Mouse (Mus musculus): ENCODE data around the gene Cyp11a1. TPM values are rescaled to one million over a fixed set of nuclear protein-coding genes. Genes with fewer than 3 reads are reported as not detected.

The Cyp11a1 gene
- polyA plus RNA-seq, 1 experiment from 2014 or later: 1.6 TPM

DNA sequence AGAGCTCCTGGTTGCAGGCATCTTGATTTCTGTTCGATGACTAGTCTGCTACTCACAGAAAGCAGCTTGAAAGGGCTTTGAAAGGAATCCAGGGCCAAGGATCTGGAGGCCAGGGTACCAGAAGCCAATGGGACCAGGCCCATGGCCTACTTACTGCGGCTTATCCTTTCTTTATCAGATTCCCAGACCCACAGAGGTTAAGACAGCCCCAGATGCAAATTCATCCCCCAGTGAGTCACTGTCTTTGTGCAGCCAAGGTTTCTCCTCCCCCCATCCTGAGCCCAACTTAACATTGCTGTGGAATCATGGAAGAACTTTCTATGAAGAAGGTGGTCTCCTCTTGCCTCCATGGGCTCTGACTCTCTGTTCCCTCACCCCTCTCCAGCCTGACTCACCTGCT, 6.3 kb downstream of the Cyp11a1 start:
- Histone ChIP-seq H3K36me3 (ENCODE audit: control insufficient read depth, insufficient read depth, low read length) (no peaks in the 10 kb centered on the region), H3K4me2 (ENCODE audit: low read length) (no peak overlapping the region), H3K9me3 (replicated peaks; ENCODE audit: control insufficient read depth, low read length, poor library complexity, severe bottlenecking) (no peaks in the 10 kb centered on the region), H3K27ac (ENCODE audit: low read length) (no peak overlapping the region), H3K4me1 (ENCODE audit: control insufficient read depth, insufficient read depth, low read length) (peaks cover 12% of the 10 kb centered on the region), H3K9ac (ENCODE audit: low read depth, low read length) (no peak overlapping the region), H3K4me3 (ENCODE audit: low read depth, low read length) (no peak overlapping the region), H3K27me3 (ENCODE audit: control insufficient read depth, insufficient read depth, low read depth, low read length) (no peaks in the 10 kb centered on the region)
- no peak for ATAC-seq
- WGBS: 73% methylated on average over 2 of the region's 2 CpGs

- WGBS: 46% methylated on average over 2 of the region's 2 CpGs
- Histone ChIP-seq H3K4me1 (ENCODE audit: control insufficient read depth, insufficient read depth, low read length) (peaks cover 12% of the 10 kb centered on the region), H3K4me2 (ENCODE audit: low read length) (no peak overlapping the region), H3K9me3 (replicated peaks; ENCODE audit: control insufficient read depth, low read length, poor library complexity, severe bottlenecking) (no peaks in the 10 kb centered on the region), H3K9ac (ENCODE audit: low read depth, low read length) (no peak overlapping the region), H3K27me3 (ENCODE audit: control insufficient read depth, insufficient read depth, low read depth, low read length) (no peaks in the 10 kb centered on the region), H3K27ac (ENCODE audit: low read length) (no peak overlapping the region), H3K36me3 (ENCODE audit: control insufficient read depth, insufficient read depth, low read length) (no peaks in the 10 kb centered on the region), H3K4me3 (ENCODE audit: low read depth, low read length) (no peak overlapping the region)
- ATAC-seq: no peak
Observed at GRCm38 (mm10) chr9:58012935-58013334, 6.7 kb downstream of the Cyp11a1 start.

- 72% methylated on average over 8 of the region's 8 CpGs for WGBS
- Histone ChIP-seq H3K9me3 (replicated peaks; ENCODE audit: control insufficient read depth, low read length, poor library complexity, severe bottlenecking) (no peaks in the 10 kb centered on the region), H3K9ac (ENCODE audit: low read depth, low read length) (no peak overlapping the region), H3K4me3 (ENCODE audit: low read depth, low read length) (no peak overlapping the region), H3K4me2 (ENCODE audit: low read length) (no peak overlapping the region), H3K36me3 (ENCODE audit: control insufficient read depth, insufficient read depth, low read length) (no peaks in the 10 kb centered on the region), H3K4me1 (ENCODE audit: control insufficient read depth, insufficient read depth, low read length) (no peaks in the 10 kb centered on the region; the same call in 1 of the 2 replicates), H3K27me3 (ENCODE audit: control insufficient read depth, insufficient read depth, low read depth, low read length) (no peaks in the 10 kb centered on the region), H3K27ac (ENCODE audit: low read length) (no peak overlapping the region)
- no peak for ATAC-seq
Observed at GRCm38 (mm10) chr9:58014393-58015160, 8.4 kb downstream of the Cyp11a1 start.

- Histone ChIP-seq H3K27me3 (ENCODE audit: control insufficient read depth, insufficient read depth, low read depth, low read length) (no peaks in the 10 kb centered on the region), H3K9ac (ENCODE audit: low read depth, low read length) (no peak overlapping the region), H3K9me3 (replicated peaks; ENCODE audit: control insufficient read depth, low read length, poor library complexity, severe bottlenecking) (no peaks in the 10 kb centered on the region), H3K4me3 (ENCODE audit: low read depth, low read length) (no peak overlapping the region), H3K4me1 (ENCODE audit: control insufficient read depth, insufficient read depth, low read length) (no peaks in the 10 kb centered on the region), H3K36me3 (ENCODE audit: control insufficient read depth, insufficient read depth, low read length) (no peaks in the 10 kb centered on the region), H3K27ac (ENCODE audit: low read length) (no peak overlapping the region), H3K4me2 (ENCODE audit: low read length) (no peak overlapping the region)
- ATAC-seq: no peak
- WGBS: 84% methylated on average over 6 of the region's 6 CpGs
Observed at GRCm38 (mm10) chr9:58015856-58016255, 9.6 kb downstream of the Cyp11a1 start.

- whole genome bisulfite sequencing: 82% methylated on average over 3 of the region's 3 CpGs
- no peak overlapping the region for H3K9ac ChIP-seq (ENCODE audit: low read depth, low read length)
- no peaks in the 10 kb centered on the region for H3K9me3 ChIP-seq (replicated peaks; ENCODE audit: control insufficient read depth, low read length, poor library complexity, severe bottlenecking)
- no peaks in the 10 kb centered on the region for H3K36me3 ChIP-seq (ENCODE audit: control insufficient read depth, insufficient read depth, low read length)
- no peak overlapping the region for H3K27ac ChIP-seq (ENCODE audit: low read length)
- H3K4me3 ChIP-seq (ENCODE audit: low read depth, low read length): no peak overlapping the region
- H3K4me2 ChIP-seq (ENCODE audit: low read length): no peak overlapping the region
- no peaks in the 10 kb centered on the region for H3K4me1 ChIP-seq (ENCODE audit: control insufficient read depth, insufficient read depth, low read length)
- no peaks in the 10 kb centered on the region for H3K27me3 ChIP-seq (ENCODE audit: control insufficient read depth, insufficient read depth, low read depth, low read length)
- ATAC-seq: no peak
Observed at GRCm38 (mm10) chr9:58016962-58017361, 10.8 kb downstream of the Cyp11a1 start.

DNA sequence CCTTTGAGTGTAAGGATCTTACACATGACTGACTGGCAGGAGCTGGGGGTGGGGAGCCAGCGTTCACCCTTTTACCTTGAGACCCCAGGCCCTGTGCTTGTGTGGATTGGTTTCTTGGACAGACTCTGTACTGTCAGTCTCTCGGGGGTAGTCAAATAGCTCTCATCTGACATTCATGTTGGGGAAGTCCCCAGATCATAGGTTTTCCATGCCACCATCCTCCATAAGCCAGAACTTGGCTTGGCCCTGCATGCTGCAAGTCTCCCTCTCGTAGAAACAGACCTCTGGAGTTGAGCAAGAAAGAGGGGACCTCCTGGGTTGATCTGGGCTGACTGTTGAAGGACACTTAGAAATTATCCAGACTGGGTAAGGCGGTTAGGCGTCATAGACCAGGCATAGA, 12.2 kb downstream of the Cyp11a1 start:
- Histone ChIP-seq H3K4me2 (ENCODE audit: low read length) (no peak overlapping the region), H3K4me1 (ENCODE audit: control insufficient read depth, insufficient read depth, low read length) (no peaks in the 10 kb centered on the region), H3K9me3 (replicated peaks; ENCODE audit: control insufficient read depth, low read length, poor library complexity, severe bottlenecking) (no peaks in the 10 kb centered on the region), H3K4me3 (ENCODE audit: low read depth, low read length) (no peak overlapping the region), H3K27ac (ENCODE audit: low read length) (no peak overlapping the region), H3K9ac (ENCODE audit: low read depth, low read length) (no peak overlapping the region), H3K36me3 (ENCODE audit: control insufficient read depth, insufficient read depth, low read length) (no peaks in the 10 kb centered on the region), H3K27me3 (ENCODE audit: control insufficient read depth, insufficient read depth, low read depth, low read length) (no peaks in the 10 kb centered on the region)
- ATAC-seq: no peak
- WGBS: 83% methylated on average over 5 of the region's 5 CpGs

GRCm38 (mm10) chr9:58025995-58026394, 19.8 kb downstream of the Cyp11a1 start:
- Histone ChIP-seq H3K4me1 (ENCODE audit: control insufficient read depth, insufficient read depth, low read length) (no peaks in the 10 kb centered on the region), H3K4me3 (ENCODE audit: low read depth, low read length) (no peak overlapping the region), H3K27me3 (ENCODE audit: control insufficient read depth, insufficient read depth, low read depth, low read length) (no peaks in the 10 kb centered on the region), H3K27ac (ENCODE audit: low read length) (no peak overlapping the region), H3K36me3 (ENCODE audit: control insufficient read depth, insufficient read depth, low read length) (no peaks in the 10 kb centered on the region), H3K4me2 (ENCODE audit: low read length) (no peak overlapping the region), H3K9ac (ENCODE audit: low read depth, low read length) (no peak overlapping the region), H3K9me3 (replicated peaks; ENCODE audit: control insufficient read depth, low read length, poor library complexity, severe bottlenecking) (no peaks in the 10 kb centered on the region)
- WGBS: 92% methylated on average over 9 of the region's 9 CpGs
- ATAC-seq: no peak

DNA sequence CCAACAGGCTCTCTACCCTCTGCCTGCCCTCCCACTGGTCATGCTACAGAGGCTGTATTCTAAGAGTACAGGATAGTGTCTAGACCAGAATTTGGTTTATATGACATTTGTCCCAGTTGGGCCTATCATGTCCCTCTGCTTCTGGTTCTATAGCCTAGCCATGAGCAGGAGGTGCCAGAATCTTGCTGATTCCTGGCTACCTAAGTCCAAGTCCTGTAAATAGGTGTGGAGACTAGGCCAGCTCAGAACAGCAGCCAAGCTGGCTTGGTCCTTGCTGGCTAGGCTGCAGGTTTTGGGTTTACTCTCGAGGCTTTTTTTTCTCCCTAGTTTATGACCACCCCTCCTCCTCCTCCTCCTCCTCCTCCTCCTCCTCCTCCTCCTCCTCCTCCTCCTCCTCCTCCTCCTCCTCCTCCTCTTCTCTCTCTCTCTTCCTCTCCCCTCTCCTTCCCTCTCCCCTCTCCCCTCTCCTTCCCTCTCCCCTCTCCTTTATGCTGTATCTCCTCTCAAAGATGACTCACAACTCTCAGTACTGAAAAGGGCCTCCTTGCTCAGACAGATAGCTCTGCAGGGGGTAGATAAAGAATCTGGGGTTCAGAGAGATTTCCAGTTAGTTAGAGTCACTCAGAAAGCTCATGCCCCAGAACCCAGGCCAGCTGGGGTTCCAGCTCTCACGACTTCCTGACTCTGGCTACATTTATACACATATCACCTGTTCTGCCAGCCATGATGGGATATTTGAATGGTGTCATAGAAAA, 21.4 kb downstream of the Cyp11a1 start:
- H3K9ac ChIP-seq (ENCODE audit: low read depth, low read length): no peak overlapping the region
- H3K36me3 ChIP-seq (ENCODE audit: control insufficient read depth, insufficient read depth, low read length): no peaks in the 10 kb centered on the region
- H3K4me3 ChIP-seq (ENCODE audit: low read depth, low read length): no peak overlapping the region
- no peaks in the 10 kb centered on the region for H3K4me1 ChIP-seq (ENCODE audit: control insufficient read depth, insufficient read depth, low read length)
- no peaks in the 10 kb centered on the region for H3K27me3 ChIP-seq (ENCODE audit: control insufficient read depth, insufficient read depth, low read depth, low read length)
- H3K27ac ChIP-seq (ENCODE audit: low read length): no peak overlapping the region
- no peaks in the 10 kb centered on the region for H3K9me3 ChIP-seq (replicated peaks; ENCODE audit: control insufficient read depth, low read length, poor library complexity, severe bottlenecking)
- no peak for ATAC-seq
- H3K4me2 ChIP-seq (ENCODE audit: low read length): no peak overlapping the region
- 55% methylated on average over 2 of the region's 2 CpGs for WGBS

GRCm38 (mm10) chr9:58028841-58029240, 22.6 kb downstream of the Cyp11a1 start:
- Histone ChIP-seq H3K4me1 (ENCODE audit: control insufficient read depth, insufficient read depth, low read length) (no peaks in the 10 kb centered on the region), H3K27me3 (ENCODE audit: control insufficient read depth, insufficient read depth, low read depth, low read length) (no peaks in the 10 kb centered on the region), H3K9me3 (replicated peaks; ENCODE audit: control insufficient read depth, low read length, poor library complexity, severe bottlenecking) (no peaks in the 10 kb centered on the region), H3K9ac (ENCODE audit: low read depth, low read length) (no peak overlapping the region), H3K4me2 (ENCODE audit: low read length) (no peak overlapping the region), H3K4me3 (ENCODE audit: low read depth, low read length) (no peak overlapping the region), H3K36me3 (ENCODE audit: control insufficient read depth, insufficient read depth, low read length) (no peaks in the 10 kb centered on the region), H3K27ac (ENCODE audit: low read length) (no peak overlapping the region)
- WGBS: 65% methylated on average over 5 of the region's 5 CpGs
- ATAC-seq: no peak
